Mouse (Mus musculus) CH12.LX (cell line): ENCODE measurements at regions not wholly inside any gene's neighbourhood (a gene's known extent, or its start where the extent isn't known, plus 50 kb on each side); places are given as distances from the start of the nearest gene placed in this dataset.

Experiments
- DNase-seq: peaks from one replicate; pipeline ENCODE4 v3.0.0-alpha.2; 2013; ENCODE audit errors: extremely low read depth
- H3K27ac ChIP-seq: 2 replicates; pipeline ENCODE4 v1.5.1; 2012; ENCODE audit warnings: low read depth, mild to moderate bottlenecking, control low read depth, moderate library complexity; ENCODE audit not compliant: insufficient read depth
- H3K27me3 ChIP-seq: replicated peaks from 2 replicates; pipeline ENCODE3; 2012; ENCODE audit warnings: inconsistent platforms
- H3K36me3 ChIP-seq, 2 experiments: replicated peaks in 1 of 2; 2 replicates each; pipeline versions ENCODE3 to v1.6.1; 2012; ENCODE audit warnings: inconsistent platforms in 1 of 2, low read length in 1 of 2, mild to moderate bottlenecking in 1 of 2, mixed read lengths in 1 of 2, moderate library complexity in 1 of 2; ENCODE audit not compliant: control insufficient read depth in 1 of 2, insufficient read depth in 1 of 2
- H3K4me1 ChIP-seq, 2 experiments: 2 replicates each; pipeline ENCODE4 v1.6.1; 2012; ENCODE audit warnings: inconsistent platforms in 1 of 2, moderate library complexity in 1 of 2; ENCODE audit not compliant: insufficient read depth in 2 of 2, control insufficient read depth in 1 of 2
- H3K4me2 ChIP-seq: 2 replicates; pipeline ENCODE4 v1.6.1; 2012; ENCODE audit warnings: low read depth, mild to moderate bottlenecking, control low read depth; ENCODE audit not compliant: poor library complexity, insufficient read depth, severe bottlenecking
- H3K4me3 ChIP-seq, 3 experiments: fragments of 150-350 bp in 1 of 3; sonication (generic) in 1 of 3; replicated peaks in 1 of 3; 2 replicates each; pipeline versions ENCODE3 to v1.5.1; 2011 to 2012; ENCODE audit warnings: low read depth in 2 of 3, low read length in 2 of 3, mild to moderate bottlenecking in 2 of 3, moderate library complexity in 2 of 3, control low read depth in 1 of 3, improper control_type of control experiment in 1 of 3, inconsistent platforms in 1 of 3, mixed read lengths in 1 of 3; ENCODE audit not compliant: poor library complexity in 1 of 3
- H3K79me2 ChIP-seq: replicated peaks from 2 replicates; pipeline ENCODE4 v1.6.1; 2012; ENCODE audit warnings: mild to moderate bottlenecking, moderate library complexity; ENCODE audit not compliant: control insufficient read depth, poor library complexity, insufficient read depth, severe bottlenecking; ENCODE audit errors: extremely low read depth
- H3K9ac ChIP-seq: 2 replicates; pipeline ENCODE4 v1.6.1; 2012; ENCODE audit warnings: low read depth, mild to moderate bottlenecking, control low read depth, moderate library complexity; ENCODE audit not compliant: insufficient read depth
- H3K9me3 ChIP-seq: replicated peaks from 2 replicates; pipeline ENCODE3; 2012; ENCODE audit warnings: low read length, inconsistent platforms, mixed read lengths
- BHLHE40 ChIP-seq: IDR thresholded peaks from 2 replicates; pipeline ENCODE4 v1.6.1; 2011; ENCODE audit warnings: mild to moderate bottlenecking, low read depth, low read length, improper control_type of control experiment
- CTCF ChIP-seq, 2 experiments: IDR thresholded peaks in 1 of 2; conservative IDR thresholded peaks in 1 of 2; 2 replicates each; pipeline ENCODE4 v1.5.1; 2011 to 2012; ENCODE audit warnings: low read depth in 2 of 2, low read length in 2 of 2, improper control_type of control experiment in 1 of 2, inconsistent platforms in 1 of 2, mild to moderate bottlenecking in 1 of 2, moderate library complexity in 1 of 2
- ELF1 ChIP-seq: IDR thresholded peaks from 2 replicates; pipeline ENCODE4 v1.6.1; 2014; ENCODE audit warnings: low read depth, mild to moderate bottlenecking, inconsistent platforms, low read length, improper control_type of control experiment
- JUND ChIP-seq: conservative IDR thresholded peaks from 2 replicates; pipeline ENCODE4 v1.6.1; 2011; ENCODE audit warnings: low read depth, low read length, improper control_type of control experiment
- MAZ ChIP-seq: IDR thresholded peaks from 2 replicates; pipeline ENCODE4 v1.6.1; 2012; ENCODE audit warnings: low read depth, mild to moderate bottlenecking, inconsistent platforms, low read length, improper control_type of control experiment, moderate library complexity
- MXI1 ChIP-seq: IDR thresholded peaks from 2 replicates; pipeline ENCODE4 v1.6.1; 2011; ENCODE audit warnings: mild to moderate bottlenecking, low read depth, low read length, improper control_type of control experiment
- NELFE ChIP-seq: IDR thresholded peaks from 2 replicates; pipeline ENCODE4 v1.6.1; 2011; ENCODE audit warnings: low read depth, low read length, improper control_type of control experiment
- NRF1 ChIP-seq: IDR thresholded peaks from 2 replicates; pipeline ENCODE4 v1.6.1; 2014; ENCODE audit warnings: low read depth, mild to moderate bottlenecking, inconsistent platforms, low read length, improper control_type of control experiment, moderate library complexity
- POLR2A ChIP-seq: IDR thresholded peaks from 2 replicates; pipeline ENCODE4 v1.6.1; 2011; ENCODE audit warnings: low read depth, mild to moderate bottlenecking, improper control_type of control experiment, low read length
- RAD21 ChIP-seq: IDR thresholded peaks from 2 replicates; pipeline ENCODE4 v1.6.1; 2011; ENCODE audit warnings: low read depth, mild to moderate bottlenecking, low read length, improper control_type of control experiment, moderate library complexity
- USF1 ChIP-seq: IDR thresholded peaks from 2 replicates; pipeline ENCODE4 v1.6.1; 2014; ENCODE audit warnings: low read depth, mild to moderate bottlenecking, inconsistent platforms, low read length, improper control_type of control experiment
- ZMIZ1 ChIP-seq: IDR thresholded peaks from 2 replicates; pipeline ENCODE4 v1.6.1; 2012; ENCODE audit warnings: low read depth, mild to moderate bottlenecking, inconsistent platforms, low read length, improper control_type of control experiment
- dilution Hi-C: fragments of 300-500 bp; cut with MboI; formaldehyde crosslinking; loops from 2 replicates; pipeline ENCODE4 v1.14.3; 2020; ENCODE audit warnings: low sequenced_read_pairs; ENCODE audit not compliant: extremely low pct_unique_long_range_greater_than_20kb, extremely low pct_ligation_motif_present
- in situ Hi-C: fragments of 300-500 bp; cut with MboI; formaldehyde crosslinking; loops from 3 replicates; pipeline ENCODE4 v1.14.3; 2019; ENCODE audit warnings: low sequenced_read_pairs, low pct_ligation_motif_present, low pct_unique_long_range_greater_than_20kb, mixed read lengths

GRCm38 (mm10) chr8:7973791-7974190 lies 687.3 kb downstream of the Efnb2 start:
- dilution Hi-C loops (no loop called here), in situ Hi-C loops (no loop called here)
- TF ChIP-seq ZMIZ1 (no peak), USF1 (no peak), NELFE (no peak)
- no peaks in the 10 kb centered on the region for H3K36me3 ChIP-seq
- H3K4me1 ChIP-seq = no peaks in the 10 kb centered on the region
- no peak for DNase-seq
- no peak overlapping the region for H3K4me2 ChIP-seq
- no peaks in the 10 kb centered on the region for H3K79me2 ChIP-seq
- H3K9ac ChIP-seq = no peak overlapping the region
- H3K9me3 ChIP-seq = peaks cover 31% of the 10 kb centered on the region
- no peak overlapping the region for H3K27ac ChIP-seq
- no peaks in the 10 kb centered on the region for H3K27me3 ChIP-seq
- no peak overlapping the region for H3K4me3 ChIP-seq

GRCm38 (mm10) chr8:7964276-7964675 lies 696.8 kb downstream of the Efnb2 start:
- Histone ChIP-seq H3K9ac (no peak overlapping the region), H3K4me2 (no peak overlapping the region), H3K36me3 (no peaks in the 10 kb centered on the region)
- DNase-seq = no peak
- TF ChIP-seq ZMIZ1 (no peak), RAD21 (no peak), POLR2A (no peak), NRF1 (no peak), MXI1 (no peak), BHLHE40 (no peak), CTCF (conservative IDR thresholded peaks at IDR 0.05 in 1 of 2, IDR thresholded peaks at IDR 0.05 in 1 of 2; ENCODE audit: low read depth in 2 of 2, low read length in 2 of 2) (no peak), ELF1 (no peak)
- TF ChIP-seq, all 38 proteins: peak for 0
- Histone ChIP-seq H3K27ac (no peak overlapping the region), H3K9me3 (peaks cover 55% of the 10 kb centered on the region), H3K4me3 (no peak overlapping the region), H3K79me2 (no peaks in the 10 kb centered on the region), H3K4me1 (no peaks in the 10 kb centered on the region), H3K27me3 (no peaks in the 10 kb centered on the region)
- in situ Hi-C loops (no loop called here), dilution Hi-C loops (no loop called here)

- TF ChIP-seq MAZ (no peak), ELF1 (no peak), JUND (no peak)
- dilution Hi-C loops = no loop called here
- no peaks in the 10 kb centered on the region for H3K4me1 ChIP-seq
- H3K9me3 ChIP-seq = peaks cover 55% of the 10 kb centered on the region
- H3K9ac ChIP-seq = no peak overlapping the region
- no peak overlapping the region for H3K4me2 ChIP-seq
- H3K36me3 ChIP-seq = no peaks in the 10 kb centered on the region
- in situ Hi-C loops = no loop called here
- H3K27ac ChIP-seq = no peak overlapping the region
- H3K79me2 ChIP-seq = no peaks in the 10 kb centered on the region
- DNase-seq = no peak
- H3K27me3 ChIP-seq = no peaks in the 10 kb centered on the region
- H3K4me3 ChIP-seq = no peak overlapping the region
Observed at GRCm38 (mm10) chr8:7956745-7957144, 704.3 kb downstream of the Efnb2 start.
